Mouse (Mus musculus): Measurements from ENCODE around the gene Babam2. TPM values are rescaled to one million over a fixed set of nuclear protein-coding genes. Genes with fewer than 3 reads are reported as not detected.

The Babam2 gene
- polyA plus RNA-seq, 1 experiment = 92.8 TPM

DNA sequence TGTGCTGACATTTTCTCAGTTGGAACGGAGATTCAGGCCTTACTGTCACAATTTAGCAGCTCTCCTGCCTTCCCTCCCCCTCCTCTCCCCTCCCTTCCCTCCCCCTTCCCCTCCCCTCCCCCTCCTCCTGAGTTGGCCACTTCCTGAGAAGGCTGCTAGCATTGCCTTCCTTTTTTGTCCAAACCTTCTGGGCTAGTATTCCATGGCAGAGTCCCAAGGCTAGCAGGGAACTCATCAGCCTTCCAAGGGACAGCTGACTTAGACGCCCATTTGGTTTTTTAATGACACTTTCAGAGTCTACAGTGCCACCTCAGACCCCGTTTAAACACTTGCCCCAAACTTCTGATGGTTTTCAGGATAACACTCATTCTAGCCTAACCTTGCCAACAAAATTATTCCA is 430.4 kb downstream of the Babam2 start:
- no peaks in the 10 kb centered on the region; the same call in 1 of the 2 replicates for H3K27me3 ChIP-seq (ENCODE audit: control insufficient read depth, insufficient read depth, low read length, poor library complexity, severe bottlenecking)
- H3K36me3 ChIP-seq (ENCODE audit: control insufficient read depth, insufficient read depth, low read length, poor library complexity, severe bottlenecking) = no peaks in the 10 kb centered on the region
- no peak for TF ChIP-seq CTCF (IDR thresholded peaks at IDR 0.05; ENCODE audit: low read depth, low read length)
- no peak for TF ChIP-seq POLR2A (IDR thresholded peaks at IDR 0.05; ENCODE audit: insufficient read depth, low read length)
- no peak overlapping the region for H3K4me3 ChIP-seq (ENCODE audit: low read depth, low read length)
- no peak overlapping the region for H3K9ac ChIP-seq (ENCODE audit: low read depth, poor library complexity, severe bottlenecking)
- H3K4me1 ChIP-seq (ENCODE audit: control insufficient read depth, insufficient read depth, low read length) = no peaks in the 10 kb centered on the region
- no peaks in the 10 kb centered on the region for H3K9me3 ChIP-seq (replicated peaks; ENCODE audit: control insufficient read depth, insufficient read depth, low read length, poor library complexity, severe bottlenecking)
- H3K27ac ChIP-seq (ENCODE audit: insufficient read depth, low read length) = no peak overlapping the region

DNA sequence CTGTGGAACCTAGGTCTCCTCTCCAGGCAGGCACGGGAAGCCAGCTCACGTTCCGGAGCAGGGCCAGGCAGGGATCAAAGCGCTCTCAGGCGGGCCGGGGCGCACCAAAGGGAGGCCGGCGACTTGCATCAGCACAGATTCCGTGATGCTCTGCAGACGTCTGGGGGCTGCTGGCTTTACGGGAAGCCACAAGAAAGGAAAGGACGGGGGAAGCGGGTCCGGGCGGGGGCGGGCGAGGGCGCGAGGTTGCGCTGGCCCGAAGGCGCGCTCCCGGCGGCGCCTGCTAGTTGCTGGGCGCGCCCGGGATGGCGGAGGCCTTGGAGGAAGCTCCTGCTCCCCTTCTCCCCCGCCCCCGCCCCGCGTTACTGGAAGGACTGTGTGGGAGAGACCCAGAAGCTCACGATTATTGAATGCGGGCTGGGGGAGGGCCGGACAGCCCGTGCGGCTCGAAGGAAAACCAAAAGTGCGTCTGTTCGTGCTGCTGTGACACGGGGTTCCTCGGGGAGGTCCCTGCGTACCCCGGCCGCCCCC is 435.6 kb downstream of the Babam2 start:
- Histone ChIP-seq H3K4me1 (ENCODE audit: control insufficient read depth, insufficient read depth, low read length) (no peaks in the 10 kb centered on the region), H3K27me3 (ENCODE audit: control insufficient read depth, insufficient read depth, low read length, poor library complexity, severe bottlenecking) (peaks cover 4% of the 10 kb centered on the region; the same call in 1 of the 2 replicates), H3K36me3 (ENCODE audit: control insufficient read depth, insufficient read depth, low read length, poor library complexity, severe bottlenecking) (no peaks in the 10 kb centered on the region), H3K9ac (ENCODE audit: low read depth, poor library complexity, severe bottlenecking) (peak overlapping the region; percentile 65), H3K9me3 (replicated peaks; ENCODE audit: control insufficient read depth, insufficient read depth, low read length, poor library complexity, severe bottlenecking) (no peaks in the 10 kb centered on the region), H3K27ac (ENCODE audit: insufficient read depth, low read length) (no peak overlapping the region), H3K4me3 (ENCODE audit: low read depth, low read length) (peak overlapping the region; percentile 69)
- TF ChIP-seq EP300 (IDR thresholded peaks at IDR 0.05; ENCODE audit: insufficient read depth, low read depth, low read length) (no peak), POLR2A (IDR thresholded peaks at IDR 0.05; ENCODE audit: insufficient read depth, low read length) (no peak)

DNA sequence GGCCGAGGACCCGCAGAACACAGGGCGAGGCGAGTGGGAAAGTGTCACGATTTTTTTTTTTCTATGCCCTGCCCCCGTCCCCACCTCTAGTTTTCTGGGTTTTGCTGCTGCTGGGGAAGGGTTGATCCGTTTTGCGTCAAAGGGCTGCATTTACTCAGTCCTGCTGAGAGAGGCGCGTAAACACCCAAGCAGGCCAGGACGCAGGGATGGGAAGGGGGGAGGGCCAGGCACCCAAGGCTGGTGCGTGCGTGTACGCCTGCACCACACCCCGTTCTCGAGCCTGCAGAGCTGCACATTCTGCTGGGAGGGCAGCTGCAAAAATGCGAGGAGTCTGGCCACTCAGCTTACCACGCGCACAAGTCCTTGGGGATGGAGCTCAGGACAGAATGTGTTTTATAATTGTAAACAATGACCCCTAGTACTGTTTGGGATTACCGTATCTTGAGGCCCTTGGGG is 436.1 kb downstream of the Babam2 start:
- Histone ChIP-seq H3K27ac (ENCODE audit: insufficient read depth, low read length) (no peak overlapping the region), H3K4me1 (ENCODE audit: control insufficient read depth, insufficient read depth, low read length) (no peaks in the 10 kb centered on the region), H3K9me3 (replicated peaks; ENCODE audit: control insufficient read depth, insufficient read depth, low read length, poor library complexity, severe bottlenecking) (no peaks in the 10 kb centered on the region), H3K4me3 (ENCODE audit: low read depth, low read length) (peak overlapping the region; percentile 40), H3K36me3 (ENCODE audit: control insufficient read depth, insufficient read depth, low read length, poor library complexity, severe bottlenecking) (no peaks in the 10 kb centered on the region), H3K27me3 (ENCODE audit: control insufficient read depth, insufficient read depth, low read length, poor library complexity, severe bottlenecking) (peaks cover 4% of the 10 kb centered on the region; the same call in 1 of the 2 replicates), H3K9ac (ENCODE audit: low read depth, poor library complexity, severe bottlenecking) (peak overlapping the region; percentile 65)
- TF ChIP-seq POLR2A (IDR thresholded peaks at IDR 0.05; ENCODE audit: insufficient read depth, low read length) = no peak
- TF ChIP-seq EP300 (IDR thresholded peaks at IDR 0.05; ENCODE audit: insufficient read depth, low read depth, low read length) = no peak
- no peak for TF ChIP-seq CTCF (IDR thresholded peaks at IDR 0.05; ENCODE audit: low read depth, low read length)

- peaks cover 4% of the 10 kb centered on the region; the same call in 1 of the 2 replicates for H3K27me3 ChIP-seq (ENCODE audit: control insufficient read depth, insufficient read depth, low read length, poor library complexity, severe bottlenecking)
- no peaks in the 10 kb centered on the region for H3K36me3 ChIP-seq (ENCODE audit: control insufficient read depth, insufficient read depth, low read length, poor library complexity, severe bottlenecking)
- TF ChIP-seq CTCF (IDR thresholded peaks at IDR 0.05; ENCODE audit: low read depth, low read length) (no peak), POLR2A (IDR thresholded peaks at IDR 0.05; ENCODE audit: insufficient read depth, low read length) (no peak), EP300 (IDR thresholded peaks at IDR 0.05; ENCODE audit: insufficient read depth, low read depth, low read length) (no peak)
- H3K9ac ChIP-seq (ENCODE audit: low read depth, poor library complexity, severe bottlenecking) = peak overlapping the region; percentile 74
- no peaks in the 10 kb centered on the region for H3K4me1 ChIP-seq (ENCODE audit: control insufficient read depth, insufficient read depth, low read length)
- no peak overlapping the region for H3K27ac ChIP-seq (ENCODE audit: insufficient read depth, low read length)
- H3K4me3 ChIP-seq (ENCODE audit: low read depth, low read length) = no peak overlapping the region
- no peaks in the 10 kb centered on the region for H3K9me3 ChIP-seq (replicated peaks; ENCODE audit: control insufficient read depth, insufficient read depth, low read length, poor library complexity, severe bottlenecking)
Observed at GRCm38 (mm10) chr5:32134051-32134732, 436.7 kb downstream of the Babam2 start.

Other genes with a start within 250 kb of the Babam2 start
- 53.8 and 55.9 TPM in 2 replicates for gene Zfp512, start 245.3 kb upstream of the Babam2 start, polyA plus RNA-seq (2011; ENCODE audit: insufficient read depth, insufficient read length, low read depth, missing spikeins)
- gene 4930548H24Rik, start 211.9 kb upstream of the Babam2 start, polyA plus RNA-seq (2011; ENCODE audit: insufficient read depth, insufficient read length, low read depth, missing spikeins) = 0.30 TPM in 1 of 2 replicates, not detected in the other
- gene Gpn1, start 202.9 kb upstream of the Babam2 start, polyA plus RNA-seq (2011; ENCODE audit: insufficient read depth, insufficient read length, low read depth, missing spikeins) = 49.0 and 54.8 TPM in 2 replicates
- 46.4 and 62.4 TPM in 2 replicates for gene Slc4a1ap, start 170.7 kb upstream of the Babam2 start, polyA plus RNA-seq (2011; ENCODE audit: insufficient read depth, insufficient read length, low read depth, missing spikeins)
- gene Supt7l, start 169.9 kb upstream of the Babam2 start, polyA plus RNA-seq (2011; ENCODE audit: insufficient read depth, insufficient read length, low read depth, missing spikeins) = 16.9 and 19.3 TPM in 2 replicates
- gene Mrpl33, start 100.7 kb upstream of the Babam2 start, polyA plus RNA-seq (2011; ENCODE audit: insufficient read depth, insufficient read length, low read depth, missing spikeins) = 161 and 173 TPM in 2 replicates
- gene Rbks, start 57 bp upstream of the Babam2 start, polyA plus RNA-seq (2011; ENCODE audit: insufficient read depth, insufficient read length, low read depth, missing spikeins) = 1.4 and 1.5 TPM in 2 replicates